Mouse (Mus musculus) liver, embryonic 11.5 days (tissue): ENCODE measurements around the gene Gpr63. TPM values are rescaled to one million over a fixed set of nuclear protein-coding genes. Genes with fewer than 3 reads are reported as not detected.

Experiments
- ATAC-seq: fragments of 200-750 bp; cut with Nextera tagmentation; replicated peaks from 2 replicates; pipeline ENCODE4 v1.8.0; 2017; ENCODE audit warnings: moderate number of reproducible peaks, mild to moderate bottlenecking, moderate TSS enrichment, moderate library complexity; ENCODE audit not compliant: low FRiP score
- DNase-seq: peaks from one replicate; pipeline ENCODE4 v3.0.0-alpha.2; 2017; ENCODE audit warnings: low spot score
- H3K27ac ChIP-seq: fragments of 300-500 bp; sonication (generic); 2 replicates; pipeline ENCODE4 v1.5.1; 2014; ENCODE audit warnings: mild to moderate bottlenecking, low read depth, low read length, control low read depth
- H3K27me3 ChIP-seq: fragments of 300-500 bp; sonication (generic); replicated peaks from 2 replicates; pipeline ENCODE4 v1.6.1; 2014; ENCODE audit warnings: low read length, mixed read lengths; ENCODE audit not compliant: control insufficient read depth, insufficient read depth
- H3K36me3 ChIP-seq: fragments of 300-500 bp; sonication (generic); 2 replicates; pipeline ENCODE4 v1.6.1; 2014; ENCODE audit warnings: mild to moderate bottlenecking, low read length, moderate library complexity, mixed read lengths; ENCODE audit not compliant: control insufficient read depth, insufficient read depth
- H3K4me1 ChIP-seq: fragments of 300-500 bp; sonication (generic); replicated peaks from 2 replicates; pipeline ENCODE4 v1.6.1; 2014; ENCODE audit warnings: low read length, mixed read lengths; ENCODE audit not compliant: control insufficient read depth, insufficient read depth
- H3K4me2 ChIP-seq: fragments of 300-500 bp; sonication (generic); 2 replicates; pipeline ENCODE4 v1.6.1; 2014; ENCODE audit warnings: mild to moderate bottlenecking, control low read depth, moderate library complexity
- H3K4me3 ChIP-seq: fragments of 300-500 bp; sonication (generic); 2 replicates; pipeline ENCODE4 v1.5.1; 2014; ENCODE audit warnings: low read depth, low read length, control low read depth
- H3K9ac ChIP-seq: fragments of 300-500 bp; sonication (generic); 2 replicates; pipeline ENCODE4 v1.6.1; 2014; ENCODE audit warnings: low read depth, low read length, control low read depth
- H3K9me3 ChIP-seq: fragments of 300-500 bp; sonication (generic); 2 replicates; pipeline ENCODE4 v1.6.1; 2016; ENCODE audit warnings: low read length, inconsistent platforms, mixed read lengths; ENCODE audit not compliant: control insufficient read depth
- WGBS: fragments of 180-500 bp; shearing (Covaris S2); extraction: QIAGEN DNeasy Blood & Tissue Kit; methylation state at CpG from one replicate; pipeline ENCODE4 v1.1.7; 2014; 5-methylcytosine and 5-hydroxymethylcytosine counted together
- polyA plus RNA-seq: library from polyadenylated mRNA; unstranded; fragments of >200 nt; fragmentation: Nextera tagmentation; extraction: Ambion mirVana; gene quantifications from 2 replicates; pipeline ENCODE4 v1.2.1, GENCODE M21; 2014

Gpr63 gene
- polyA plus RNA-seq: 0.34 and 1.2 TPM in 2 replicates

DNA sequence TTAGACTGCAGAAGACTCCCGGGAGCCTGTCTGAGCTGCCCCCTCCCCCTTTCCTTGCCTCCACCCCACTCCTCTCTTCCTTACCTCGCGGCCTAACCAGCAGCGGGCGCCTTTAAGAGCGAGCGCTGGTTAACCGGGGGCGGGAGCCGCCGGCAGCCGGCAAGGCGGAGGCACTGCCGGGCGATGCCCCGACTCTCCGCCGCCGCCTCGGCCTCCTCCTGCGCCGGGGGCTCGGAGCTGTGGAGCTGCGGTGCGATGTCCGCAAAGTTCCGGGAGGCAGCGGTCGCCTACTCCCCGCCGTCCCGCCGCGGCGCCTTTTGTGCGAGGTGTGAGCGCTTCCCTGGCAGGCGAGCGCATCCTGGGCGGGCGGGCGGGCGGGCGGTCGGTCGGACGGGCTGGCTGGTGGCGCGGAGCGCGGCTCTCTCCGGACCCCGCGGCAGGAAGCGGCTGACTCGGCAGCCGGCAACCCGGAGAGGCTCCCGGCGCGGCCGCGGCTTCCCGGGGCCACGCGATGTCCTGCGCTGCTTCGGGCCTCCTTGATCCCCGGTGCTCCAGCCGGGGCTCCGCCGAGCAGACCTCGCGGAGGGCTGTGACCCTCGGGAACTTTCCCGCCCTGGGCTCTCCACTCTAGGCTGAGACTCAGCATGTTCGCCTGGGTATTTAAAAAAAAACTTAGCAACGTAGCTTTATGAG, at the start of gene Gpr63:
Gene Gpr63 (plus strand): TSS at position 109 of the 693 bp plus-strand sequence.
- Histone ChIP-seq H3K36me3 (no peaks in the 10 kb centered on the region), H3K9ac (peak within 1 kb of the TSS; percentile 55), H3K9me3 (no peaks in the 10 kb centered on the region), H3K4me2 (peak within 1 kb of the TSS; percentile 74), H3K27me3 (peaks cover 13% of the 10 kb centered on the region), H3K27ac (peak within 1 kb of the TSS; percentile 48; the same call in 1 of the 2 replicates), H3K4me1 (no peaks in the 10 kb centered on the region), H3K4me3 (peak within 1 kb of the TSS; percentile 62)
- under 1% methylated on average over 55 of the region's 78 CpGs for WGBS
- DNase-seq: peak; percentile 72
- peak; percentile 78 for ATAC-seq

- Histone ChIP-seq H3K9me3 (no peaks in the 10 kb centered on the region), H3K4me1 (no peaks in the 10 kb centered on the region), H3K27ac (no peak overlapping the region), H3K4me2 (no peak overlapping the region), H3K9ac (no peak overlapping the region), H3K36me3 (no peaks in the 10 kb centered on the region), H3K27me3 (no peaks in the 10 kb centered on the region), H3K4me3 (no peak overlapping the region)
- ATAC-seq (no peak), DNase-seq (no peak)
- WGBS: 70% methylated on average over 5 of the region's 5 CpGs
These were observed 46.1 kb upstream of the Gpr63 start for GRCm38 (mm10) chr4:24920006-24920577.

- no peaks in the 10 kb centered on the region for H3K36me3 ChIP-seq
- DNase-seq (no peak), ATAC-seq (no peak)
- no peak overlapping the region for H3K4me2 ChIP-seq
- H3K9ac ChIP-seq: no peak overlapping the region
- WGBS: 79% methylated on average over 2 of the region's 2 CpGs
- H3K4me1 ChIP-seq: no peaks in the 10 kb centered on the region
- H3K27ac ChIP-seq: no peak overlapping the region
- no peaks in the 10 kb centered on the region for H3K27me3 ChIP-seq
- H3K9me3 ChIP-seq: no peaks in the 10 kb centered on the region
- no peak overlapping the region for H3K4me3 ChIP-seq
These were observed 41.5 kb upstream of the Gpr63 start for GRCm38 (mm10) chr4:24924726-24925125.

GRCm38 (mm10) chr4:24928260-24928780, 37.9 kb upstream of the Gpr63 start:
- no peak overlapping the region for H3K4me2 ChIP-seq
- no peak overlapping the region for H3K27ac ChIP-seq
- no peak overlapping the region for H3K9ac ChIP-seq
- DNase-seq: no peak
- no peaks in the 10 kb centered on the region for H3K27me3 ChIP-seq
- no peaks in the 10 kb centered on the region for H3K36me3 ChIP-seq
- ATAC-seq: no peak
- no peaks in the 10 kb centered on the region for H3K4me1 ChIP-seq
- WGBS: 80% methylated on average over 5 of the region's 5 CpGs
- no peak overlapping the region for H3K4me3 ChIP-seq
- no peaks in the 10 kb centered on the region for H3K9me3 ChIP-seq

GRCm38 (mm10) chr4:24928926-24929325, 37.3 kb upstream of the Gpr63 start:
- Histone ChIP-seq H3K4me1 (no peaks in the 10 kb centered on the region), H3K27ac (no peak overlapping the region), H3K4me3 (no peak overlapping the region), H3K4me2 (no peak overlapping the region), H3K36me3 (no peaks in the 10 kb centered on the region), H3K9me3 (no peaks in the 10 kb centered on the region), H3K27me3 (no peaks in the 10 kb centered on the region), H3K9ac (no peak overlapping the region)
- ATAC-seq (no peak), DNase-seq (no peak)
- WGBS: 84% methylated on average over 5 of the region's 5 CpGs

- WGBS: 53% methylated on average over 6 of the region's 6 CpGs
- Histone ChIP-seq H3K4me1 (no peaks in the 10 kb centered on the region), H3K27me3 (no peaks in the 10 kb centered on the region), H3K4me2 (no peak overlapping the region), H3K4me3 (no peak overlapping the region), H3K27ac (no peak overlapping the region), H3K36me3 (no peaks in the 10 kb centered on the region), H3K9me3 (no peaks in the 10 kb centered on the region), H3K9ac (no peak overlapping the region)
- no peak for ATAC-seq
- no peak for DNase-seq
These were observed 23.3 kb upstream of the Gpr63 start for GRCm38 (mm10) chr4:24942728-24943424.

GRCm38 (mm10) chr4:24965918-24966298, 299 bp upstream of the Gpr63 start:
- Histone ChIP-seq H3K4me2 (peak overlapping the region; percentile 74), H3K27ac (no peak overlapping the region), H3K27me3 (peaks cover 13% of the 10 kb centered on the region), H3K9ac (no peak overlapping the region), H3K4me1 (no peaks in the 10 kb centered on the region), H3K36me3 (no peaks in the 10 kb centered on the region), H3K9me3 (no peaks in the 10 kb centered on the region), H3K4me3 (peak overlapping the region; percentile 62)
- no peak for DNase-seq
- peak; percentile 55 for ATAC-seq
- WGBS: 7% methylated on average over 8 of the region's 8 CpGs

DNA sequence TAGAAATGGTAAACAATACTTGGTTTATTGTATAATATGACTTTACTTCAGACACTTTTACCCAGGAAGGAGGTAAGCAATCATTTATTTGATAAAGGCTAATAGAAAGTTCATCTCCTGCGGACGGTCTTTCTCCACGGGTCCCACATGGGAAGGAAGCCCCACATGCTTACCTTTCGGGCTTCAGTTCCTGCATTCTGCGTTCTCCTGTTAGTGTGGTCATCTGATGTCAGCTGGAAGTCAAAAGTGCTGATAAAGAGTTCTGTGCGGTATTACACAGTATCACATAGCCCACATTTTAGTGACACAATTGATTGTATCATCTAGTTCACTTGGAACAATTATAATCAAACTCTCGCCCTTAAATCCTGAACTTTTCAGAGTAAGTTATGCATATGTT, 1.0 kb downstream of the Gpr63 start:
- DNase-seq: no peak
- Histone ChIP-seq H3K27ac (no peak overlapping the region), H3K9me3 (no peaks in the 10 kb centered on the region), H3K27me3 (peaks cover 13% of the 10 kb centered on the region), H3K36me3 (no peaks in the 10 kb centered on the region), H3K4me2 (peak overlapping the region; percentile 74), H3K4me1 (no peaks in the 10 kb centered on the region), H3K4me3 (peak overlapping the region; percentile 62; the same call in 1 of the 2 replicates), H3K9ac (no peak overlapping the region)
- 24% methylated on average over 7 of the region's 7 CpGs for WGBS
- no peak for ATAC-seq
